Mouse (Mus musculus) embryonic fibroblast, embryonic 13.5 days (primary cell): ENCODE data around the gene Arhgap1.

Experiments used
- CTCF ChIP-seq: IDR thresholded peaks from 2 replicates; pipeline ENCODE4 v1.5.1; 2011; ENCODE audit warnings: mild to moderate bottlenecking, control low read depth, low read length, moderate library complexity, borderline replicate concordance; ENCODE audit not compliant: insufficient read depth
- POLR2A ChIP-seq: IDR thresholded peaks from 2 replicates; pipeline ENCODE4 v1.6.1; 2011; ENCODE audit warnings: low read depth, mild to moderate bottlenecking, control low read depth, low read length, moderate library complexity

DNA sequence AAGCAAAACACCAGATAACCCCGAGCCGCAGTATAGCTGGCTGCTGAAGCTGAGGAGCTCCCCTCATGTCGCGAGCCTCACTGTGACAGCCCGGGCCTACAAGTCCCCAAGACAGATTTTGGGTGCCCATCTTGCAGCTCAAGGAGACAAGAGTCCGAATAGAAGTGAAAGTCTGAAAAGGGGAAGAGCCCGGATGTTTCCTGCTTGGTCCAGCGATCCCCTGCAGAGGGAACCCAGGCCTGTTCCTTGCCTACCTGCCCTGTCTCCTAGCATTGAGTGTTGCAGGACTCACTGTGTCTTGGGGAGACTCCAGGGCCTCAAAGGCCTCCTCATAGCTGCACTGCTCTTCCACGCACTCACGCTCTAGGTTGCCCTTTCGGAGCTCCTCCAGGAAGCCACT lies 14.2 kb upstream of the Arhgap1 start:
- no peak for TF ChIP-seq CTCF
- TF ChIP-seq POLR2A: no peak
